Comparison of ENCODE assay signal across 12 mouse cellular contexts in genomic region chr1:30259547-30259946, GRCm38 (mm10).
DNase-seq lines count a peak whose midpoint lies in the region; ATAC-seq lines count a peak whose summit lies in the region.
"Had no signal": no experiment of that assay in that cellular context is flagged by ENCODE, and none has a peak within 500 bp of the region (broad histone marks: within the 10 kb centered on the region; RNA-seq: fewer than 3 reads in every experiment).

No protein-coding gene starts in this region.

- no peaks in the 10 kb centered on the region for H3K36me3 ChIP-seq in forebrain, embryonic 14.5 days (ENCODE audit: control insufficient read depth, insufficient read depth, low read length)
- H3K36me3 ChIP-seq in forebrain, embryonic 15.5 days, result no peaks in the 10 kb centered on the region
- H3K36me3 ChIP-seq: neural tube, embryonic 12.5 days had no signal

- 69% methylated on average over 3 of the region's 3 CpGs for WGBS in forebrain, embryonic 14.5 days
- 71% methylated on average over 3 of the region's 3 CpGs for WGBS in forebrain, embryonic 15.5 days

- DNase-seq in forebrain, embryonic 14.5 days (ENCODE audit: low spot score), result peak; percentile 1
- peak; percentile 5 for DNase-seq in layer of hippocampus, adult 11-12 months (ENCODE audit: low spot score)
- no peak for DNase-seq in layer of hippocampus, adult 9-11 months
- DNase-seq in A20 (ENCODE audit: low read depth, low spot score), result peak; percentile 35
- peak; percentile 6 for DNase-seq in embryo, embryonic 10 days (ENCODE audit: low spot score)
- DNase-seq in c-Kit-positive CD71-positive TER-119-positive erythroid progenitor cells, embryonic 14.5 days (ENCODE audit: low spot score), result no peak
- no peak for DNase-seq in left cerebral cortex, postnatal 25 days (ENCODE audit: low spot score in 2 of 2)
- DNase-seq: cerebellum, adult 8-10 months; liver had no signal

- no peak overlapping the region for H3K9ac ChIP-seq in forebrain, embryonic 14.5 days (ENCODE audit: low read length)
- no peak overlapping the region for H3K9ac ChIP-seq in forebrain, embryonic 15.5 days (replicated peaks)
- H3K9ac ChIP-seq: neural tube, embryonic 12.5 days had no signal

- H3K4me3 ChIP-seq in forebrain, embryonic 14.5 days (ENCODE audit: low read depth, low read length), result no peak overlapping the region
- H3K4me3 ChIP-seq in forebrain, embryonic 15.5 days, result no peak overlapping the region
- H3K4me3 ChIP-seq: erythroblast, embryonic 14.5 days; neural tube, embryonic 12.5 days had no signal

- H3K4me1 ChIP-seq in forebrain, embryonic 14.5 days (ENCODE audit: control insufficient read depth, insufficient read depth, low read length), result no peaks in the 10 kb centered on the region
- H3K4me1 ChIP-seq in forebrain, embryonic 15.5 days, result no peaks in the 10 kb centered on the region
- H3K4me1 ChIP-seq: neural tube, embryonic 12.5 days had no signal

- H3K27me3 ChIP-seq in forebrain, embryonic 14.5 days (replicated peaks; ENCODE audit: control insufficient read depth, insufficient read depth, low read length), result no peaks in the 10 kb centered on the region
- H3K27me3 ChIP-seq in forebrain, embryonic 15.5 days, result no peaks in the 10 kb centered on the region
- H3K27me3 ChIP-seq: neural tube, embryonic 12.5 days had no signal

- intact Hi-C loops in left cerebral cortex, postnatal 25 days (cut with DNase I), result no loop called here

- H3K4me2 ChIP-seq in forebrain, embryonic 14.5 days (ENCODE audit: low read length), result no peak overlapping the region
- H3K4me2 ChIP-seq in forebrain, embryonic 15.5 days (replicated peaks), result no peak overlapping the region
- H3K4me2 ChIP-seq: neural tube, embryonic 12.5 days had no signal

- no peak overlapping the region for H3K27ac ChIP-seq in forebrain, embryonic 14.5 days (ENCODE audit: low read depth, low read length)
- H3K27ac ChIP-seq in forebrain, embryonic 15.5 days (replicated peaks), result no peak overlapping the region
- H3K27ac ChIP-seq: neural tube, embryonic 12.5 days had no signal

- ATAC-seq in forebrain, embryonic 14.5 days, result no peak
- no peak for ATAC-seq in forebrain, embryonic 15.5 days (replicated peaks)

- H3K9me3 ChIP-seq in forebrain, embryonic 14.5 days (replicated peaks; ENCODE audit: control insufficient read depth, low read length), result no peaks in the 10 kb centered on the region
- H3K9me3 ChIP-seq in forebrain, embryonic 15.5 days, result no peaks in the 10 kb centered on the region
- H3K9me3 ChIP-seq: neural tube, embryonic 12.5 days had no signal

Comparison
In these comparisons a context has a peak if more than half of its experiments do, and no peak if none do; other contexts are left out.
1. DNase-seq: peak in forebrain, embryonic 14.5 days (single experiment), layer of hippocampus, adult 11-12 months (single experiment), A20 (single experiment) and embryo, embryonic 10 days (single experiment); none in layer of hippocampus, adult 9-11 months (single experiment), c-Kit-positive CD71-positive TER-119-positive erythroid progenitor cells, embryonic 14.5 days (single experiment) and left cerebral cortex, postnatal 25 days (0 of 2).